Mouse (Mus musculus) kidney, postnatal 25 days (tissue): ENCODE results near the gene Mgea5.

Experiments used
- DNase-seq, 2 experiments: peaks; one replicate each; pipeline ENCODE4 v3.0.0; 2021; ENCODE audit warnings: mixed read lengths in 2 of 2

The Mgea5 gene

GRCm38 (mm10) chr19:45747028-45747867 lies 36.4 kb downstream of the Mgea5 start:
- peak; percentile 84 to 92 for DNase-seq

- DNase-seq = peak; percentile 88 to 89
Observed at GRCm38 (mm10) chr19:45746153-45747020, 37.2 kb downstream of the Mgea5 start.

- no peak for DNase-seq
Observed at GRCm38 (mm10) chr19:45745344-45746152, 38.1 kb downstream of the Mgea5 start.

GRCm38 (mm10) chr19:45743619-45744018 lies 40.0 kb downstream of the Mgea5 start:
- DNase-seq = no peak

DNA sequence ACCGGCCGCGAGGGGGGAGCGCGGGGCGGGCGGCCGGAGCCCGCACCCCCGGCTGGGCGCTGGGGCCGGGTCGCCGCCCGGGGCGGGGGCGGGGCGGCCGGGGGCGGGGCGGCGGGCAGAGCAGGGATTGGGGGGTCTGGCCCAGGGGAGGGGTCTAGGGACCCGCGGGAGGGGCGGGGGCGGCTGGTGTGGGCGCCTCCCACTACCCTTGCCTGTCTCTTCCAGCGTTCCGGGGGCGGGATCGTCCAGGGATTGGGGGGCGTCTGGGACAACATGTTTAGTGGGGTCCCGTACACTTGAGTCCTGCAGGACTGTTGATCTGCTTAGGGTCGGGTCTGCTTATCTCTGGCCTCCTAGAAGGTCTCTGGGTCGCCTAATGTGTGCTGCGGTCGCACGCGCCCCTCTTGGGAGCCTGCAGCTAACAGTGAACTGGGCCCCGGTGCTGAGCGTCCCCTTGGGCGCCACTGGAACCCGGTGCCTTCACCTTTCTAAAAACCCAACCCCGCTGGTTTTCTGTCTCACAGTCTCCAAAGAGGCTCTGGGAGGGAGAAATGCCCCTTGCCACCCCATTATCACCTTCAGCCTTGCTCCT lies 40.6 kb downstream of the Mgea5 start:
- no peak for DNase-seq

DNA sequence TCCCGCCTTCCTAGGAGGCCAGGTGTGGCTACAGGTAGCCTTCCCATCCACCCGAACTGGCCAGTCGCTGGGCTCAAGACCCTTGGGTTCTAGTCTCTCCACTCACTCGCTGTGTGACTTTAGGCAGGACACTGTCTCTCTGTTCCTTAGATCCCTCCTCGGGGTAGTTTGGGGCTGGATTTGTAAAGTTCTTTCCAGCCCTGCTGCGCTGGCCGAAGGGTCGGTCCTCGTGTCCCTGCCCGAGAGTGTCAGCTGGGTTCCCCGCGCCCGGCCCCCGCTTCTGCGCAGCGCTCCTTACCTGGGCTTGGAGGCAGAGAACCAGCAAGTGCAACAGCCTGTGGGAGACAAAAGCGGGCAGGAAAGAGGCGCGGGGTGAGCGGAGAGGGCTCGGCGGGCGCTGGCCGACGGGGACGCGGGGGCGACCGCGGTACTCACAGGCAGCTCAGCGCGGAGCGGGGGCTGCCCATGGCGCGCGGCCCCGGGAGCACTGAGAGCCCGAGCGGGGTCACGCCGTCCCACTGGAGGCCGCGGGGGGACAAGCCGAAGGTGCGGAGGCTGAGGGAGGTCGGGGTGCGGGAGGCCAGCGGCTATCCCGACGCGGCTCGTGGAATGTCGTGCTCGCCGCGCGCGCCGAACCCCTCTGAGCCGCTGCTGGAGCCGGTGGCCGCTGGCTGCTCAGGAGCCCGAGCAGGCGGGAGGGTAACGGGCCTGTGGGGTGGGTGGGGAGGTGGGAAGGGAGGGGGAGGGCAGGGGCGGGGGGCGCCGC lies 41.2 kb downstream of the Mgea5 start, which contains the start of gene Fgf8:
Gene Fgf8 (minus strand): TSS at position 698 of the 766 bp plus-strand sequence.
- DNase-seq = no peak

DNA sequence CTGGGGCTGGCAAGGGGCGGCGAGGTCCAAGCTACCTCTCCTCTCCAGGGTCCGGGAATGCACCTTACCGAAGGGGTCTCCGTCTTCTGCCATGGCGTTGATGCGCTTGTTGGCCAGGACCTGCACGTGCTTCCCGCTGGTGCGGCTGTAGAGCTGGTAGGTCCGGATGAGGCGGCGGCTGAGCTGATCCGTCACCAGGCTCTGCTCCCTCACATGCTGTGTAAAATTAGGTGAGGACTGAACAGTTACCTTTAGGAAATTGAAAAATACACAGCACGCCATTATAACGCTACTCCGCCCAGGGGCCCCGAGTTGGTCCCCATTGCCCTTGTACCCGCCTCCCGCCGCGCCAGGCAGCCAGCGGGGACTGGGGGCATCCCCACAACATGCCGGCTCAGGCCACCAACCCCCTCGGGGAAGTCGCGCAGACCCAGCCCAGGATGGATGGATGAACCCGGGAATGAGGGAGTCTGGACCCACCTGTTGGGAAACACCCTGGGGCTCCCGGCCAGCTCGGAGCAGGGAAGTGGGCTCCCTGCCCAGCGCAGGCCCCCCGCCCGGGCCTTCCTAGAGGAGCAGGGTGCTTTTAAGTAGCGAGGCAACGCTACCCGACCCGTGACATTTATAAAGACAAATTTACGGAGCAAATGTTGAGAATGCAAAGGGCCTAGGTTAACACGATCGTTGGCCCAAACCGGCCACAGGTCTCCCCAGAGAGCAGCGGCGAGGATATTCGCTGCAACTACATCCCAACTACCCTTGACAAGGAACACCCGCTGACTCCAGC lies 42.0 kb downstream of the Mgea5 start:
- no peak for DNase-seq

- no peak for DNase-seq
Observed at GRCm38 (mm10) chr19:45740817-45741216, 42.8 kb downstream of the Mgea5 start.

DNA sequence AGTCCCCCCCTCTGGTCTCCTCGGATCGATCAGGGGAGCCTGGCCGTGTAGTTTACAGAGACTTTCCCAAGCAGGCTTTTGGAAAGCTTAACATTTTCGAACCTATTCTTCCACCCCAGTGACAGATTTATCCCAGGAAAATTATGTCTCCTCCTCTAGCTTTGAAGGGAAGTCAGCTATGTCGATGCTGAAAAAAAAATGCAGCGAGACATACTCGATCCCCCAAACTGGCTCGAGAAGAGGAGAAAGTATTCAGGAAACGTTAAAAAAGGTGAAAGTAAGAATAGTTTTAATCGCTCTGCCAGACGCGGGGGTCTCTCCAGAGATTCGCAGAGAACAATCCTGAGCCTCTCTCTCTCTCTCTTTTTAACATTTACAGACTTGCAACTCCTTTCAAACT lies 43.4 kb downstream of the Mgea5 start:
- DNase-seq = no peak

GRCm38 (mm10) chr19:45738521-45738920 lies 45.1 kb downstream of the Mgea5 start:
- no peak for DNase-seq

DNA sequence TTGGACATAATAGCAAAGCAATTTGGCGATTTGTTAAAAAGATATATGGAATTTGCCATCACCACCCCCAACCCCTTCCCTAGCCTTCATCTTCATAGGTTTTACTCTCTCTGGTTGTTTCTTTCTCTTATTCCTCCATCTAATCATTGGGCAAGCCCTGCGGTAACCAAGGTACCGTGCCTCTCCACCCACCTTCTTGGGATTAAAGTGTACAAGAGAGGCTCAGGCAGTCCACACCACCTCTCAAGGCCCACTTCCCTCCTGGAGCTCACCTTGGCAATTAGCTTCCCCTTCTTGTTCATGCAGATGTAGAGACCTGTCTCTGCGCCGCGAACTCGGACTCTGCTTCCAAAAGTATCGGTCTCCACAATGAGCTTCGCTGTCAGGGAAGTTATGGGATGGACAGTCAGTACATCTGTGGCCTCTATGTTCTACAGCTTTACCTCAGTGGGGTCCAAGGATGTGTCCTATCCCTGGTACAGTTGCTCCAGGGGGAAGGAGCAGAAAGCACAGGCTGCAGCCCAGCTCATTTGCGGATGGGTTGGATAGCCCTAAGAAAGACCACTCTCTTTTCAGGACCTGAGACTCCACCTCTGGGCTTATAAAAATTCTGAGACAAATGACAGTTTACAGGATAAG lies 45.7 kb downstream of the Mgea5 start:
- DNase-seq = no peak

DNA sequence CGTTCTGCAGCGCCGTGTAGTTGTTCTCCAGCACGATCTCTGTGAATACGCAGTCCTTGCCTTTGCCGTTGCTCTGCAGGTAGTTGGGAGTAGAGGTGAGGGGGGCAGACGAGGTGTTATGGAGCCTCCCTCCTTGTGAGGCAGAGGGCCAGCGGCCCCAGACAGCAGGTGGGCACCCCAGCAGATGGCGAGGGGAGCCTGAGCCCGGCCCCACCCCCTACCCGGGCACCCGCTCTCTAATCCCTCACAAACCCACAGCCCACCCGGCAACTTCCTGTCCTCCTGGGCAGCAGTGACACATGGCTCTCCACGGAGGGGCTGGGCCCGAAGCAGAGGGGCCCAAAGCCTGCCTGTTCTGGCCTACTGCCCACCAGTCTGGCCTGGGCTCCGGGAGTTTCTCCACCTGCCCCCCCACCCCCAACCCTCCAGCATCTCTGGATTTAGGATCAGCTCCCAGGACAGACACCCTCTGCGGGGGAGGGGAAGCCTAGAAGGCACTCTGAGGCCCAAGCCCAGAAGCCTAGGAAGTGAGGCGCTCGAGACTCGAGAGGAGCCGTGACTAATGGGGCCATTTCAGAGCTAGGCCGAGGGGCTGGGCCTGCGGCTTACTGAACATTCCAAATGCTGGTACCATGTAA lies 46.3 kb downstream of the Mgea5 start:
- DNase-seq = no peak

DNA sequence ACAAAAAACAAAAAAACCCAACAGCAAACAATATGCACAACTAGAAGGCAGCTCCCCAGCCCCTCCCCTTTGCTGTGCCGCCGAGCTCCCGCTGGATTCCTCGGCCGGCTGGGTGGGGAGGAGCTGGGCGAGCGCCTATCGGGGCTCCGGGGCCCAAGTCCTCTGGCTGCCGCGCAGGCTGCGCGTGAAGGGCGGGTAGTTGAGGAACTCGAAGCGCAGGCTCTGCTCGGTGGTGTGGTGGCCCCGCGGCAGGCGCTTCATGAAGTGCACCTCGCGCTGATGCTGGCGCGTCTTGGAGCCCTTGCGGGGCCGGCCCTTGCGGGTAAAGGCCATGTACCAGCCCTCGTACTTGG lies 46.8 kb downstream of the Mgea5 start:
- DNase-seq = peak; percentile 44 to 69

DNA sequence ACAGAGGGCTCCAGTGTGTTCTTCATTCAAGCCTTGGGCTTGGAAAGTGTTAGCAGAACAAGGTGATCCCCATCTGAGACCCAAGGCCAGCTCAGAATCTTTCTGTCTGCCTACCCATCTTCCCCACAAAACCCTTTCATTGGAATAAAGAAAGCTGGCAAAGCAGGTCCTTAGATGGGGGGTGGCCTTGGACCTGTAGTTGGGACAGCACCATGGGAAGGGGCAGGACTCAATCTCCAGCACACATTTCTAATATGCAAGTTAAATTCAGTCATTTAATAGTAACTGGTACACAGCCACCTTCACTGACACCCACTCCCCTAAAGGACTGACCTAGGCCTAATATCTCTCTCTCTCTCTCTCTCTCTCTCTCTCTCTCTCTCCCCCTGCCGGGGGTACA lies 47.4 kb downstream of the Mgea5 start:
- DNase-seq = no peak

DNA sequence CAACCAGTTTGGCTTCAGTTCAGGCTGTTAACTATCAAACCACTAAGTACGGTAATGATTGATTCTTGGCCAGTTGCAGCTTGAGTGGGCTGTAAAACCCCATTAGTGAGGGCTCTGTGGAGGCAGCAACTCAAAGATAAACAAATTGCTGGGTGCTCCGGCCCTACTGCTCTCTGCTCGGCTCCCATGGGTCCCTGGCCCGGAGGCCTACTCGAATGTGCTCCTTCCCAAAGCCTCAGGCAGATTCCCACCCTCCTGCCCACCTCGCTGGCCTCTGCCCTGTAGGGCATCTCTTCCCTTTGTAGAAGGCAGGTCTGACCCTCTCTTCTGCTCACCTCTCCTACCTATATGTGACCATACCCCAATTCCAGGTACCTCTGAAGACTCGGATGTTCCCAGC lies 48.9 kb downstream of the Mgea5 start:
- no peak for DNase-seq

DNA sequence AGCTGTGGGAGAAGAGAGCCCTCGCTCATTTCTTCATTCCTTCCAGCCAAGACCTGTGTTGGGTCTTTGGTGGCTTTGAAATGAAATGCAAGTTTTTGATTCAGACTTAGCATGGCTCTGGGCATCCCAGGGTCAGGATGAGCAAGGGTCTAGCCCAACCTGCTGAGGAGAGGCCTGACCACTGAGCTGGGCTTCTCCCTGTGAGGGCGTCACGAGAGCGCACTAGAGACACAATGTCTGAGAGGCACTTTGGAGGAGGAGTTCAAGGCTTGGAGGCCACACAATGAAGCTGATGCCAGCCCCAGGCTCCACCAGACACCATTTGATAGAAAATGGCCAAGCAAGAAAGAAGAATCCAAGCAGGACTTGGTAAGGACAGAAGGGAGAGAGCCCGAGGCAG lies 49.4 kb downstream of the Mgea5 start:
- no peak for DNase-seq

GRCm38 (mm10) chr19:45733564-45733963 lies 50.1 kb downstream of the Mgea5 start:
- no peak for DNase-seq

- no peak for DNase-seq
Observed at GRCm38 (mm10) chr19:45731658-45732057, 52.0 kb downstream of the Mgea5 start.

GRCm38 (mm10) chr19:45730042-45730441 lies 53.6 kb downstream of the Mgea5 start:
- DNase-seq = no peak

DNA sequence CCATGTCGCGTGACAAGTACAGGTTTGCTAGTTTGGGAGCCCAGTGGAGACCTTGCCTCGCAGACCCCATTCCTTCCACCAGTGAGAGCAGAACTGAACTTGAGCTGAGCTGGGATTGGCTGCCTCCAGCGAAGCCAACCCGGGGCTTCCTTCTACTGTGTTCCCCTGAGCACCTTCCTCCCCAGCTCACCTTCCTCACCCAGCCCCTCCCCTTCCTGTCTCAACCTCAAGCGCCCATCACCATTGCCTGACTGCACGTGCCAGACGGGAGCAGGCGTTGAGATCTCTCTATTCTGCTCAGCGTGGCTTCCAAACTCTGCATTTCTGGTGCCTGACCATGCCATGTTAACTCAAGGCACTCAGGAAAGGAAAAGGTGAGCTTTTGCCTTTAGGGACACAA lies 56.4 kb downstream of the Mgea5 start:
- DNase-seq = no peak
